Mouse (Mus musculus): ENCODE measurements around the gene Nemp2. TPM values are rescaled to one million over a fixed set of nuclear protein-coding genes. Genes with fewer than 3 reads are reported as not detected.
A peak's percentile ranks its signal among the peaks of the same experiment; 100 is the strongest.

Gene Nemp2
- 1.1 and 1.2 TPM in 2 replicates for polyA plus RNA-seq (2015; fragmentation: Nextera tagmentation; extraction: Ambion mirVana)

DNA sequence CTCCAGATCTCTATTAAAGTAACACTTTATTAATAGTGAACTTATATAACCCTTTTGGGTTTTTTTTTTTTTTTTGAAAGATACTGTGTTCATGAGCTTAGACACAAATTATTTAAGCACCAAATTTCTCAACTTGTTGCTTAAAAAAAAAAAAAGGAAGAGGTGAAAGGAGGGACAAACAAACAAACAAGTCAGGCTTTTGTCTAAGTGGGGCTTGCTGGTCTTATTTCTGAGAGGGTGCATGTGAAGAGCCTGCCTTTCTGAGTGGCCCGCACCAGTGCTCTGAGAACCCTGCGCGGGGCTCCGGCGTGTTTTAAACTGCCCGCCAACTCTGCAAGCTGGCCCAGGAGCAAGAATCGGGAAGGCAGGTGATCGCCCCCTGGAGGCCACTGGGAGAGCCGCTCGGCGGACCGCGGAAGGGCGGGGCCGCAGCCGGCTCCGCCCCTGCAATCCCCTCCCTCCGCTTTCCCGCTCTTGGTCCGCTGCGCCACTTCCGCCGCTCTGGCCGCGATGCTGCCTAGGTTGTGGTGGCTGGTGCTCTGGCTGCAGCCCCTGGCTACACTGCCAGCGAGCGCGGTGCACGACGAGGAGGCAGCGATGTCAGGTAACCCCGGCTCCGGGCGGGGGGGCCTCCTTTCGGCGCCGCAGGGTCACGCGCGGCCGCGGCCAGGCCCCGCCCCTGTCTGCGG, at the start of gene Nemp2:
Gene Nemp2 (plus strand): TSS at position 456 of the 689 bp plus-strand sequence.
- Histone ChIP-seq H3K4me3 (ENCODE audit: low read depth, low read length) (peak within 1 kb of the TSS; percentile 71), H3K9ac (replicated peaks) (peak within 1 kb of the TSS; percentile 61), H3K27me3 (ENCODE audit: insufficient read depth, low read length) (no peaks in the 10 kb centered on the region), H3K4me2 (ENCODE audit: low read depth, low read length) (peak within 1 kb of the TSS; percentile 60), H3K4me1 (ENCODE audit: insufficient read depth) (peaks cover 4% of the 10 kb centered on the region; the same call in 1 of the 2 replicates), H3K36me3 (replicated peaks; ENCODE audit: insufficient read depth, low read length) (no peaks in the 10 kb centered on the region), H3K9me3 (ENCODE audit: low read length) (no peaks in the 10 kb centered on the region), H3K27ac (ENCODE audit: low read depth) (peak within 1 kb of the TSS; percentile 50)
- ATAC-seq (peak; percentile 95), DNase-seq (peak; percentile 94)
- TF ChIP-seq CTCF (IDR thresholded peaks at IDR 0.05; ENCODE audit: low read depth) (peak; percentile 91), EP300 (IDR thresholded peaks at IDR 0.05; ENCODE audit: low read depth) (no peak)
- WGBS (ENCODE audit: insufficient replicate concordance): under 1% methylated on average over 38 of the region's 44 CpGs

DNA sequence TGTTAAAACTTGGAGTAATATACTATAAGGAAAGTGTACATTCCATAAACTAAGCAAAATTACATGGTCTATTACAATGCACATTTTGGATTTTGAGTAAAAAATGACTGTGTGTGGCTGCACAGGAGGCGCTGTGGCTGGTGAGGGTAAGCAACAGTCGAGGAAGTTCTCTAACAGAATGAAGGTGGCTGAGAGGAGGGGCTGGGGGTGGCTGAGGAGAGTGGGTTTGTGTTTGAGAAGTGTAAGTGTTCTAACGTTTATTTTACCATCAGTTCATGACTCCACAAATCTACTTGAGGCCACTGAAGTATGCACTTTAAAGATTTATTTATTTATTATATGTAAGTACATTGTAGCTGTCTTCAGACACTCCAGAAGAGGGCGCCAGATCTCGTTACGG, 48.8 kb upstream of the Nemp2 start:
- no peaks in the 10 kb centered on the region for H3K36me3 ChIP-seq (replicated peaks; ENCODE audit: insufficient read depth, low read length)
- TF ChIP-seq CTCF (IDR thresholded peaks at IDR 0.05; ENCODE audit: low read depth) (no peak), EP300 (IDR thresholded peaks at IDR 0.05; ENCODE audit: low read depth) (no peak)
- H3K9me3 ChIP-seq (ENCODE audit: low read length): no peaks in the 10 kb centered on the region
- no peak overlapping the region for H3K4me2 ChIP-seq (ENCODE audit: low read depth, low read length)
- no peaks in the 10 kb centered on the region for H3K4me1 ChIP-seq (ENCODE audit: insufficient read depth)
- no peak for DNase-seq
- WGBS (ENCODE audit: insufficient replicate concordance): 70% methylated on average over 6 of the region's 6 CpGs
- no peak overlapping the region for H3K27ac ChIP-seq (ENCODE audit: low read depth)
- ATAC-seq: no peak
- H3K4me3 ChIP-seq (ENCODE audit: low read depth, low read length): no peak overlapping the region
- H3K9ac ChIP-seq (replicated peaks): no peak overlapping the region
- H3K27me3 ChIP-seq (ENCODE audit: insufficient read depth, low read length): no peaks in the 10 kb centered on the region

DNA sequence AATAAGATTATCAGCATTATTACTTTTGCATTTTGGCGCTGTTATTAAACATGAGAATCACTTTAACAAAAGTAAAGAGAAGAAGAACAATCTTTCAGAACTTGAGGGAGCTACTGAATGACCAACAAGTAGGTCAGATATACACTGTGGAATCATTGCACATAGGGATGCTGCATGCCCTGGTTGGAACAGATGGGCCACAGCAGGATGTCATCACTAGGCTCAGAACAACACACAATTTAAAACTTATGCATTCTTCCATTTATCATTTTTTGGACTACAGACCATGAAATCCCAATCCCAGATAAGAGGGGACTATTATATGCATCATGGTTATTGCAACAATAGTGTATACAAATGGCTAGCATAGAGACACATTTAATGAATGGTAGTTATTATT, 47.6 kb upstream of the Nemp2 start:
- H3K9me3 ChIP-seq (ENCODE audit: low read length): no peaks in the 10 kb centered on the region
- no peak overlapping the region for H3K4me3 ChIP-seq (ENCODE audit: low read depth, low read length)
- no peak overlapping the region for H3K9ac ChIP-seq (replicated peaks)
- no peaks in the 10 kb centered on the region for H3K36me3 ChIP-seq (replicated peaks; ENCODE audit: insufficient read depth, low read length)
- H3K4me2 ChIP-seq (ENCODE audit: low read depth, low read length): no peak overlapping the region
- no peak for DNase-seq
- H3K4me1 ChIP-seq (ENCODE audit: insufficient read depth): no peaks in the 10 kb centered on the region
- ATAC-seq: no peak
- WGBS (ENCODE audit: insufficient replicate concordance): 92% methylated on average over 1 of the region's 1 CpGs
- TF ChIP-seq EP300 (IDR thresholded peaks at IDR 0.05; ENCODE audit: low read depth): no peak
- no peaks in the 10 kb centered on the region for H3K27me3 ChIP-seq (ENCODE audit: insufficient read depth, low read length)
- H3K27ac ChIP-seq (ENCODE audit: low read depth): no peak overlapping the region

DNA sequence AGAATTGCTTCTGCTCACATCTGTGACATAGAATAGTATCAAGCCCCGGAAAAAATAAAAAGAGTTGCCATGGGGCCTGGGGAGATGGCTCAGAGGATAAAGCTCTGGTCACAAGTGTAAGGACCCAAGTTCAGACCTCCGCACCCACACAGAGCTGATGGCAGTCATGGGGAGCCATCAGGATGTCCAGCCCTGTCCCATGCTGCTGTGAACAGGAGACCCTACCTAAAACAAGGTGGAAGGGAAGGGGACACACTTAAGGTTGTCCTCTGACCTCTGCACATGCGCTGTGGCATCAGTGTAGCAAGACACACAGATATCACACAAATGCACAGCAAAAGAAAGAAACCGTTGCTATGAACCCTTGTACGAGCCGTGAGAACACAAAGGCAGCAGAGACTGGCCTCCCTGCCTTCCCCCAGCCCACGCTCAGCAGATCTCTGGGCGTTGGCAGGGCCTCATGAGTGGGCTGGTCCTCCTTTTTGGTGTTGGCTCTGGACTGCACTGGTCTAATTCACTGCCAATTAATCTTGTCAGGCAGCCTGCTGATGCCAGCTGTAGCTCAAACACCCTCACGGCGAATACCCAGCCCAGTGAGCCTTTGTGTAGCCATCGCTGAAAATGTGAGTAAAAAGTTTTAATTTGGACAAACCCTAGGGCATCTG, 33.4 kb upstream of the Nemp2 start:
- Histone ChIP-seq H3K4me2 (ENCODE audit: low read depth, low read length) (no peak overlapping the region), H3K4me1 (ENCODE audit: insufficient read depth) (no peaks in the 10 kb centered on the region), H3K27ac (ENCODE audit: low read depth) (no peak overlapping the region), H3K9ac (replicated peaks) (no peak overlapping the region), H3K9me3 (ENCODE audit: low read length) (no peaks in the 10 kb centered on the region), H3K27me3 (ENCODE audit: insufficient read depth, low read length) (no peaks in the 10 kb centered on the region), H3K36me3 (replicated peaks; ENCODE audit: insufficient read depth, low read length) (no peaks in the 10 kb centered on the region), H3K4me3 (ENCODE audit: low read depth, low read length) (no peak overlapping the region)
- 70% methylated on average over 11 of the region's 11 CpGs for WGBS (ENCODE audit: insufficient replicate concordance)
- ATAC-seq (no peak), DNase-seq (no peak)
- TF ChIP-seq CTCF (IDR thresholded peaks at IDR 0.05; ENCODE audit: low read depth): no peak
- TF ChIP-seq EP300 (IDR thresholded peaks at IDR 0.05; ENCODE audit: low read depth): no peak

DNA sequence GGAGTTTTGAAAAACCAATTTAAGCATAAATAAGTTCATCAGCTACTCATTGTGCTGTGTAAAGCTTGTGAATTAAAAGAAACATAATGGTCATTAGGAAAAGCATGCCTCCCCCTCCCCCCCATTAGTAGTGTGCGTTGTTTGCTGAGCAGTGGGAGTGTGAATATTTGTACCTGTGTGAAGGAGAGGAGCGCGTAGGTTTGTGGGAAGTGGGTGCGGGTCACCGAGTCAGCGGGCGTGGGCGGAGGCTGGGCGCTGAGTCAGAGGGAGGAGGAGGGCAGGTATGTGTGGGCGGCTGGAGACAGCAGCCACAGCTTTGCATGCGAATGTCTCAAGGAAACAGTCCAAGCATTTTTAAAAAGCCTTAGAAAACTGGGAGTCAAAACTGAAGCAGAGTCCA, 32.7 kb upstream of the Nemp2 start:
- ATAC-seq: no peak
- TF ChIP-seq CTCF (IDR thresholded peaks at IDR 0.05; ENCODE audit: low read depth) (no peak), EP300 (IDR thresholded peaks at IDR 0.05; ENCODE audit: low read depth) (no peak)
- Histone ChIP-seq H3K4me3 (ENCODE audit: low read depth, low read length) (no peak overlapping the region), H3K4me1 (ENCODE audit: insufficient read depth) (no peaks in the 10 kb centered on the region), H3K9ac (replicated peaks) (no peak overlapping the region), H3K9me3 (ENCODE audit: low read length) (no peaks in the 10 kb centered on the region), H3K27me3 (ENCODE audit: insufficient read depth, low read length) (no peaks in the 10 kb centered on the region), H3K27ac (ENCODE audit: low read depth) (no peak overlapping the region), H3K36me3 (replicated peaks; ENCODE audit: insufficient read depth, low read length) (no peaks in the 10 kb centered on the region), H3K4me2 (ENCODE audit: low read depth, low read length) (peak overlapping the region; percentile 31)
- 37% methylated on average over 11 of the region's 11 CpGs for WGBS (ENCODE audit: insufficient replicate concordance)
- DNase-seq: peak; percentile 23

DNA sequence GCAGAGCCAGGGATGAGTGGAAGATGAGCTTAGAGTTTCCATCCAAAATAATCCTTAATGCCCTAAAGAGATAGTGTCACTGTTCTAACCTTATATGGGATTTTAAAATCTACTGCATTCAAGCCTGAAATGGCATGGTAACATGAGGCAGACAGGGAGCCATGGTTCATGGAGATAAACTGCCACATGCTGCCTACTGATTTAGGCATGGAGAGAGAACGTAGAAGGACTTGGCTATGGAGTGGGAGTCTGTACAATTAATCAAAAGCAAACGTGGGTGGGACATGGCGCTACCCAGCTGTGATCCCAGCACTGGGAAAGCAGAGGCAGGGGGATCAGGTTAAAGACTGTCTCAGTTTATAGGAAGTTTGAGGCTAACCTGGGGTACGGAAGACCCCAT, 32.1 kb upstream of the Nemp2 start:
- Histone ChIP-seq H3K9ac (replicated peaks) (no peak overlapping the region), H3K4me3 (ENCODE audit: low read depth, low read length) (no peak overlapping the region), H3K27me3 (ENCODE audit: insufficient read depth, low read length) (no peaks in the 10 kb centered on the region), H3K4me2 (ENCODE audit: low read depth, low read length) (peak overlapping the region; percentile 31; the same call in 1 of the 2 replicates), H3K4me1 (ENCODE audit: insufficient read depth) (no peaks in the 10 kb centered on the region), H3K9me3 (ENCODE audit: low read length) (no peaks in the 10 kb centered on the region), H3K36me3 (replicated peaks; ENCODE audit: insufficient read depth, low read length) (no peaks in the 10 kb centered on the region), H3K27ac (ENCODE audit: low read depth) (no peak overlapping the region)
- TF ChIP-seq EP300 (IDR thresholded peaks at IDR 0.05; ENCODE audit: low read depth) (no peak), CTCF (IDR thresholded peaks at IDR 0.05; ENCODE audit: low read depth) (no peak)
- ATAC-seq: no peak
- WGBS (ENCODE audit: insufficient replicate concordance): 70% methylated on average over 4 of the region's 4 CpGs
- DNase-seq: no peak

All from liver, postnatal 0 days (tissue).